19 mouse cellular contexts compared by ENCODE assay signal in genomic region chr4:156216196-156216595, GRCm38 (mm10). TPM values are rescaled to one million over a fixed set of nuclear protein-coding genes. Genes with fewer than 3 reads are reported as not detected.
A peak's percentile ranks its signal among the peaks of the same experiment; 100 is the strongest.
DNase-seq lines count a peak whose midpoint lies in the region; ATAC-seq and TF ChIP-seq lines count a peak whose summit lies in the region.
"Had no signal": no experiment of that assay in that cellular context is flagged by ENCODE, and none has a peak within 500 bp of the region (broad histone marks: within the 10 kb centered on the region; RNA-seq: fewer than 3 reads in every experiment).

No protein-coding gene starts in this region.

- H3K36me3 ChIP-seq in heart, adult 2 months (ENCODE audit: control insufficient read depth, insufficient read depth, low read length): 0 out of 2 replicates have a peak, but pooled peaks cover 2% of the 10 kb centered on the region
- peaks cover 9% of the 10 kb centered on the region for H3K36me3 ChIP-seq in heart, embryonic 14.5 days (ENCODE audit: control insufficient read depth, insufficient read depth, low read length)
- no peaks in the 10 kb centered on the region for H3K36me3 ChIP-seq in kidney, adult 2 months (ENCODE audit: control insufficient read depth, insufficient read depth, low read length)
- H3K36me3 ChIP-seq: embryonic facial prominence, embryonic 13.5 days; forebrain, embryonic 12.5 days; G1E; hindbrain, embryonic 15.5 days had no signal

- H3K9me3 ChIP-seq in heart, embryonic 14.5 days (ENCODE audit: control insufficient read depth, low read length): no peaks in the 10 kb centered on the region
- H3K9me3 ChIP-seq: embryonic facial prominence, embryonic 13.5 days; forebrain, embryonic 12.5 days; hindbrain, embryonic 15.5 days had no signal

- DNase-seq in adrenal gland, adult 2 months: peak; percentile 31
- no peak for DNase-seq in adrenal gland, postnatal 4 days (ENCODE audit: low spot score in 2 of 2)
- DNase-seq in heart, adult 2 months: no peak
- no peak for DNase-seq in heart, postnatal 4 days
- DNase-seq in heart, postnatal 36 days: no peak
- no peak for DNase-seq in kidney, adult 2 months
- DNase-seq in kidney, postnatal 36 days: no peak
- DNase-seq: B cell, adult 2 months; cerebellum, adult 18-20 months; cerebellum, adult 9-11 months had no signal

- peak overlapping the region; percentile 57 for H3K4me2 ChIP-seq in heart, embryonic 14.5 days (ENCODE audit: low read length)
- H3K4me2 ChIP-seq: embryonic facial prominence, embryonic 13.5 days; forebrain, embryonic 12.5 days; hindbrain, embryonic 15.5 days had no signal

- no peak for TF ChIP-seq POLR2A in heart, adult 2 months (IDR thresholded peaks at IDR 0.05; ENCODE audit: insufficient read depth, low read depth, low read length)
- no peak for TF ChIP-seq POLR2A in kidney, adult 2 months (IDR thresholded peaks at IDR 0.05; ENCODE audit: low read depth, low read length)

- H3K79me2 ChIP-seq in heart, adult 2 months (replicated peaks; ENCODE audit: control insufficient read depth, insufficient read depth, low read length): no peaks in the 10 kb centered on the region

- H3K27ac ChIP-seq in heart, adult 2 months: peak overlapping the region; percentile 93
- H3K27ac ChIP-seq in heart, embryonic 14.5 days (replicated peaks in 1 of 2; ENCODE audit: control insufficient read depth in 1 of 2, insufficient read depth in 1 of 2, low read depth in 2 of 2, low read length in 2 of 2): peak overlapping the region; percentile 54 to 56
- peak overlapping the region; percentile 72 for H3K27ac ChIP-seq in kidney, adult 2 months (ENCODE audit: insufficient read depth, low read depth, low read length)
- H3K27ac ChIP-seq: embryonic facial prominence, embryonic 13.5 days; forebrain, embryonic 12.5 days; hindbrain, embryonic 15.5 days; kidney, postnatal 0 days had no signal

- no peak for TF ChIP-seq EP300 in heart, adult 2 months (IDR thresholded peaks at IDR 0.05; ENCODE audit: insufficient read depth, low read depth, low read length)

- H3K9ac ChIP-seq in heart, adult 2 months (ENCODE audit: low read depth, low read length): peak overlapping the region; percentile 66
- peak overlapping the region; percentile 52 for H3K9ac ChIP-seq in heart, embryonic 14.5 days (ENCODE audit: low read length)
- H3K9ac ChIP-seq: embryonic facial prominence, embryonic 13.5 days; forebrain, embryonic 12.5 days; hindbrain, embryonic 15.5 days had no signal

- H3K4me1 ChIP-seq in heart, adult 2 months (ENCODE audit: control insufficient read depth, insufficient read depth, low read length): no peaks in the 10 kb centered on the region
- H3K4me1 ChIP-seq in heart, embryonic 14.5 days (ENCODE audit: control insufficient read depth in 2 of 2, insufficient read depth in 2 of 2, low read length in 2 of 2): peaks cover 20 to 23% of the 10 kb centered on the region in 2 experiments
- H3K4me1 ChIP-seq in kidney, adult 2 months (ENCODE audit: control insufficient read depth, insufficient read depth, low read length): no peaks in the 10 kb centered on the region
- H3K4me1 ChIP-seq: forebrain, embryonic 12.5 days; hindbrain, embryonic 15.5 days had no signal

- H3K4me3 ChIP-seq in heart, adult 2 months: peak overlapping the region; percentile 51
- H3K4me3 ChIP-seq in heart, embryonic 14.5 days (ENCODE audit: control insufficient read depth in 1 of 2, insufficient read depth in 1 of 2, low read depth in 1 of 2, low read length in 2 of 2): no peak overlapping the region
- H3K4me3 ChIP-seq in kidney, adult 2 months (ENCODE audit: insufficient read depth, low read depth, low read length): no peak overlapping the region; the same call in 1 of the 2 replicates
- H3K4me3 ChIP-seq: embryonic facial prominence, embryonic 13.5 days; forebrain, embryonic 12.5 days; hindbrain, embryonic 15.5 days had no signal

- 54% methylated on average over 2 of the region's 2 CpGs for WGBS in heart, adult 2 months
- WGBS in heart, embryonic 14.5 days: 85% methylated on average over 2 of the region's 2 CpGs
- 69% methylated on average over 2 of the region's 2 CpGs for WGBS in kidney, adult 2 months

- no peaks in the 10 kb centered on the region for H3K27me3 ChIP-seq in heart, adult 2 months (ENCODE audit: control insufficient read depth, insufficient read depth, low read length)
- H3K27me3 ChIP-seq in heart, embryonic 14.5 days (ENCODE audit: control insufficient read depth, insufficient read depth, low read length): no peaks in the 10 kb centered on the region
- H3K27me3 ChIP-seq in kidney, adult 2 months (replicated peaks; ENCODE audit: control insufficient read depth, insufficient read depth, low read length): no peaks in the 10 kb centered on the region
- H3K27me3 ChIP-seq: embryonic facial prominence, embryonic 13.5 days; forebrain, embryonic 12.5 days; hindbrain, embryonic 15.5 days had no signal

- ATAC-seq in heart, embryonic 14.5 days (ENCODE audit: insufficient number of reproducible peaks, insufficient read depth, low FRiP score, low read depth): no peak
- ATAC-seq: CD4-positive, CD25-positive, alpha-beta regulatory T cell, adult 4 months; forebrain, embryonic 16.5 days; intestine, postnatal 0 days had no signal

- intact Hi-C loops in heart, adult 2 months (cut with DNase I): loop anchor here (5.0 kb wide), 1 partner anchor 44 kb away; no protein-coding TSS in a partner anchor
- intact Hi-C loops in heart, postnatal 36 days (cut with DNase I): no loop called here

- TF ChIP-seq CTCF in heart, adult 2 months (IDR thresholded peaks at IDR 0.05): no peak
- no peak for TF ChIP-seq CTCF in kidney, adult 2 months (conservative IDR thresholded peaks at IDR 0.05; ENCODE audit: insufficient read depth, insufficient read length, low read depth, low read length)

RNA-seq across cellular contexts. Expression of gene Perm1, which starts 0.5 kb away (rescaled TPM):
- 10 to 100 TPM in 1 of 2 experiments, 1 to 10 TPM in 1; 3.9 to 10.2 TPM for total RNA-seq in adrenal gland, adult 2 months (2021)
- 2.4 and 2.6 TPM in 2 replicates for polyA plus RNA-seq in adrenal gland, adult 2 months (2012; rRNA removed)
- 1 to 10 TPM; 4.1 to 4.7 TPM for total RNA-seq in adrenal gland, postnatal 4 days (2021)
- 100 to 1,000 TPM; 273 to 332 TPM for total RNA-seq in heart, adult 2 months (2021)
- polyA plus RNA-seq in heart, adult 2 months (2012; rRNA removed): 163 and 257 TPM in 2 replicates
- 100 to 1,000 TPM in 1 of 2 experiments, 10 to 100 TPM in 1; 91.2 to 106 TPM for total RNA-seq in heart, postnatal 4 days (2021)
- polyA plus RNA-seq in heart, embryonic 14.5 days (2014; fragmentation: Nextera tagmentation; extraction: Ambion mirVana): 6.1 and 6.5 TPM in 2 replicates
- total RNA-seq in heart, postnatal 36 days (2021): 100 to 1,000 TPM; 208 to 223 TPM
- 4.6 and 5.6 TPM in 2 replicates for polyA plus RNA-seq in kidney, adult 2 months (2012; rRNA removed)
- polyA plus RNA-seq: G1E had no signal

RNA-seq across cellular contexts. Expression of gene AW011738, which starts 13.1 kb away (rescaled TPM):
- total RNA-seq in adrenal gland, adult 2 months (2021): 1 to 10 TPM; 2.7 to 7.2 TPM
- 1.7 and 2.6 TPM in 2 replicates for polyA plus RNA-seq in adrenal gland, adult 2 months (2012; rRNA removed)
- 1 to 10 TPM; 3.7 to 4.8 TPM for total RNA-seq in adrenal gland, postnatal 4 days (2021)
- total RNA-seq in heart, adult 2 months (2021): 10 to 100 TPM in 1 of 2 experiments, 1 to 10 TPM in 1; 9.7 to 12.1 TPM
- polyA plus RNA-seq in heart, adult 2 months (2012; rRNA removed): 4.6 and 4.8 TPM in 2 replicates
- 1 to 10 TPM; 7.6 to 7.7 TPM for total RNA-seq in heart, postnatal 4 days (2021)
- polyA plus RNA-seq in heart, embryonic 14.5 days (2014; fragmentation: Nextera tagmentation; extraction: Ambion mirVana): 0.84 and 1.4 TPM in 2 replicates
- total RNA-seq in heart, postnatal 36 days (2021): 1 to 10 TPM; 7.7 to 8.4 TPM
- polyA plus RNA-seq in kidney, adult 2 months (2012; rRNA removed): 1.7 and 1.9 TPM in 2 replicates
- polyA plus RNA-seq: G1E had no signal

RNA-seq across cellular contexts. Expression of gene Isg15, which starts 15.6 kb away (rescaled TPM):
- 1 to 10 TPM; 4.3 to 5.4 TPM for total RNA-seq in adrenal gland, adult 2 months (2021)
- 9.1 and 12.1 TPM in 2 replicates for polyA plus RNA-seq in adrenal gland, adult 2 months (2012; rRNA removed)
- total RNA-seq in adrenal gland, postnatal 4 days (2021): 1 to 10 TPM; 1.9 to 2.8 TPM
- total RNA-seq in heart, adult 2 months (2021): 1 to 10 TPM; 3.2 to 4.5 TPM
- 6.9 and 8.3 TPM in 2 replicates for polyA plus RNA-seq in heart, adult 2 months (2012; rRNA removed)
- 1 to 10 TPM; 1.3 to 1.4 TPM for total RNA-seq in heart, postnatal 4 days (2021)
- polyA plus RNA-seq in heart, embryonic 14.5 days (2014; fragmentation: Nextera tagmentation; extraction: Ambion mirVana): 0.84 and 1.4 TPM in 2 replicates
- total RNA-seq in heart, postnatal 36 days (2021): 1 to 10 TPM; 3.5 to 7.0 TPM
- 11.1 and 17.8 TPM in 2 replicates for polyA plus RNA-seq in kidney, adult 2 months (2012; rRNA removed)

RNA-seq across cellular contexts. Expression of gene Plekhn1, which starts 18.5 kb away (rescaled TPM):
- total RNA-seq in adrenal gland, adult 2 months (2021): 10 to 100 TPM; 18.7 to 23.9 TPM
- 62.2 and 69.6 TPM in 2 replicates for polyA plus RNA-seq in adrenal gland, adult 2 months (2012; rRNA removed)
- 10 to 100 TPM; 26.9 to 27.8 TPM for total RNA-seq in adrenal gland, postnatal 4 days (2021)
- total RNA-seq in heart, adult 2 months (2021): 10 to 100 TPM in 1 of 2 experiments, 1 to 10 TPM in 1; 9.7 to 10.8 TPM
- polyA plus RNA-seq in heart, adult 2 months (2012; rRNA removed): 25.2 and 28.0 TPM in 2 replicates
- 10 to 100 TPM in 1 of 2 experiments, 1 to 10 TPM in 1; 9.1 to 10.2 TPM for total RNA-seq in heart, postnatal 4 days (2021)
- 13.5 and 15.3 TPM in 2 replicates for polyA plus RNA-seq in heart, embryonic 14.5 days (2014; fragmentation: Nextera tagmentation; extraction: Ambion mirVana)
- total RNA-seq in heart, postnatal 36 days (2021): 10 to 100 TPM in 1 of 2 experiments, 1 to 10 TPM in 1; 9.2 to 10.2 TPM
- polyA plus RNA-seq in kidney, adult 2 months (2012; rRNA removed): 34.8 and 41.2 TPM in 2 replicates

RNA-seq across cellular contexts. Expression of gene Agrn, which starts 18.9 kb away (rescaled TPM):
- 10 to 100 TPM; 23.2 to 34.1 TPM for total RNA-seq in adrenal gland, adult 2 months (2021)
- polyA plus RNA-seq in adrenal gland, adult 2 months (2012; rRNA removed): 39.3 and 46.4 TPM in 2 replicates
- 100 to 1,000 TPM in 1 of 2 experiments, 10 to 100 TPM in 1; 92.2 to 139 TPM for total RNA-seq in adrenal gland, postnatal 4 days (2021)
- total RNA-seq in heart, adult 2 months (2021): 10 to 100 TPM; 24.3 to 26.9 TPM
- 50.4 and 70.1 TPM in 2 replicates for polyA plus RNA-seq in heart, adult 2 months (2012; rRNA removed)
- total RNA-seq in heart, postnatal 4 days (2021): 100 to 1,000 TPM; 112 TPM
- 44.1 and 47.0 TPM in 2 replicates for polyA plus RNA-seq in heart, embryonic 14.5 days (2014; fragmentation: Nextera tagmentation; extraction: Ambion mirVana)
- 10 to 100 TPM; 34.8 to 42.1 TPM for total RNA-seq in heart, postnatal 36 days (2021)
- polyA plus RNA-seq in kidney, adult 2 months (2012; rRNA removed): 98.6 and 115 TPM in 2 replicates

Comparison
In these comparisons a context has a peak if more than half of its experiments do, and no peak if none do; other contexts are left out.
1. RNA of gene Perm1, which starts 0.5 kb away (total RNA-seq): 273 to 332 TPM in heart, adult 2 months, 208 to 223 TPM in heart, postnatal 36 days and 91.2 to 106 TPM in heart, postnatal 4 days; 3.9 to 10.2 TPM in adrenal gland, adult 2 months and 4.1 to 4.7 TPM in adrenal gland, postnatal 4 days; every median in the first group is over 4 times any median in the second.
2. Peak in every context shown above with its lines, with median percentiles within 50 percentile points of each other: H3K27ac ChIP-seq.